Mouse (Mus musculus) midbrain, embryonic 12.5 days (tissue): ENCODE measurements around the gene Khdc1a. TPM values are rescaled to one million over a fixed set of nuclear protein-coding genes. Genes with fewer than 3 reads are reported as not detected.

Source experiments
- polyA plus RNA-seq: library from polyadenylated mRNA; unstranded; fragments of >200 nt; fragmentation: Nextera tagmentation; extraction: Ambion mirVana; gene quantifications from 2 replicates; pipeline ENCODE4 v1.2.1, GENCODE M21; 2016

The Khdc1a gene
- polyA plus RNA-seq, 1 experiment from 2014 or later = not detected

Other genes starting within 250 kb of the Khdc1a start
- 12.6 and 12.7 TPM in 2 replicates for gene Tmem14a, start 131.1 kb upstream of the Khdc1a start, polyA plus RNA-seq
- gene Gsta3, start 109.1 kb upstream of the Khdc1a start, polyA plus RNA-seq = 0.24 and 0.47 TPM in 2 replicates
- not detected in 2 replicates for gene Khdc1c, start 18.7 kb downstream of the Khdc1a start, polyA plus RNA-seq
- gene Khdc1b, start 33.9 kb downstream of the Khdc1a start, polyA plus RNA-seq = 0.15 and 0.24 TPM in 2 replicates